Mouse (Mus musculus) limb, embryonic 14.5 days (tissue): ENCODE measurements around the gene Htr7. TPM values are rescaled to one million over a fixed set of nuclear protein-coding genes. Genes with fewer than 3 reads are reported as not detected.
A peak's percentile ranks its signal among the peaks of the same experiment; 100 is the strongest.

ENCODE experiments used
- ATAC-seq: fragments of 200-750 bp; cut with Nextera tagmentation; 2 replicates; pipeline ENCODE4 v1.8.0; 2017; ENCODE audit warnings: low read depth, moderate number of reproducible peaks, moderate TSS enrichment; ENCODE audit not compliant: low FRiP score
- DNase-seq: peaks from one replicate; pipeline ENCODE4 v3.0.0-alpha.2; 2015; ENCODE audit warnings: low spot score
- H3K27ac ChIP-seq: fragments of 300-500 bp; sonication (generic); replicated peaks from 2 replicates; pipeline ENCODE4 v1.5.1; 2014; ENCODE audit warnings: low read depth, mild to moderate bottlenecking, low read length, moderate library complexity, mixed read lengths
- H3K27me3 ChIP-seq: fragments of 300-500 bp; sonication (generic); 2 replicates; pipeline ENCODE4 v1.6.1; 2014; ENCODE audit warnings: low read length, mixed read lengths; ENCODE audit not compliant: control insufficient read depth, insufficient read depth
- H3K36me3 ChIP-seq: fragments of 300-500 bp; sonication (generic); 2 replicates; pipeline ENCODE4 v1.6.1; 2014; ENCODE audit warnings: mild to moderate bottlenecking, low read length, moderate library complexity, mixed read lengths; ENCODE audit not compliant: control insufficient read depth, insufficient read depth
- H3K4me1 ChIP-seq: fragments of 300-500 bp; sonication (generic); 2 replicates; pipeline ENCODE4 v1.6.1; 2014; ENCODE audit warnings: antibody characterized with exemption, low read length, mixed read lengths; ENCODE audit not compliant: control insufficient read depth, insufficient read depth
- H3K4me2 ChIP-seq: fragments of 300-500 bp; sonication (generic); replicated peaks from 2 replicates; pipeline ENCODE4 v1.6.1; 2014; ENCODE audit warnings: low read depth, mild to moderate bottlenecking, low read length, moderate library complexity; ENCODE audit not compliant: severe bottlenecking
- H3K4me3 ChIP-seq: fragments of 300-500 bp; sonication (generic); replicated peaks from 2 replicates; pipeline ENCODE4 v1.5.1; 2014; ENCODE audit warnings: low read length
- H3K9ac ChIP-seq: fragments of 300-500 bp; sonication (generic); 2 replicates; pipeline ENCODE4 v1.6.1; 2014; ENCODE audit warnings: mild to moderate bottlenecking, low read depth, low read length, moderate library complexity; ENCODE audit not compliant: severe bottlenecking
- H3K9me3 ChIP-seq: fragments of 300-500 bp; sonication (generic); 2 replicates; pipeline ENCODE4 v1.6.1; 2016; ENCODE audit warnings: low read length; ENCODE audit not compliant: control insufficient read depth
- POLR2A ChIP-seq: fragments of 200-500 bp; IDR thresholded peaks from 2 replicates; pipeline ENCODE4 v1.8.0; 2012; ENCODE audit warnings: inconsistent platforms, mild to moderate bottlenecking, moderate library complexity, borderline replicate concordance; ENCODE audit not compliant: insufficient read depth, insufficient read length; ENCODE audit errors: extremely low read depth
- WGBS: fragments of 180-500 bp; shearing (Covaris S2); extraction: QIAGEN DNeasy Blood & Tissue Kit; methylation state at CpG from one replicate; pipeline ENCODE4 v1.1.7; 2014; 5-methylcytosine and 5-hydroxymethylcytosine counted together
- polyA plus RNA-seq, 2 experiments: library from polyadenylated mRNA; depleted of rRNA in 1 of 2; stranded (reverse) in 1 of 2; unstranded in 1 of 2; fragments of >200 nt; fragmentation: Nextera tagmentation in 1 of 2; extraction: Ambion mirVana in 1 of 2; gene quantifications; 2 replicates each; pipeline versions ENCODE4 v1.2.1 to v1.2.3; 2012 to 2014

Gene Htr7
- polyA plus RNA-seq, 2 experiments: 0.34 to 0.53 TPM

- no peaks in the 10 kb centered on the region for H3K27me3 ChIP-seq
- H3K4me3 ChIP-seq: no peak overlapping the region
- H3K36me3 ChIP-seq: peaks cover 55% of the 10 kb centered on the region
- peak; percentile 56 for DNase-seq
- no peak overlapping the region for H3K27ac ChIP-seq
- TF ChIP-seq POLR2A: no peak
- ATAC-seq: no peak
- WGBS: 56% methylated on average over 5 of the region's 5 CpGs
- H3K9ac ChIP-seq: no peak overlapping the region
- H3K4me1 ChIP-seq: no peaks in the 10 kb centered on the region
- no peaks in the 10 kb centered on the region for H3K9me3 ChIP-seq
- no peak overlapping the region for H3K4me2 ChIP-seq
These were observed 33.5 kb upstream of the Htr7 start for GRCm38 (mm10) chr19:36090781-36091180.

- WGBS: 2% methylated on average over 34 of the region's 34 CpGs
These were observed 26.2 kb upstream of the Htr7 start, which contains the start of gene Rpp30 for GRCm38 (mm10) chr19:36083262-36084225. Gene Rpp30, plus strand, starts transcription at chr19:36083716.

GRCm38 (mm10) chr19:36082606-36083261, 25.4 kb upstream of the Htr7 start:
- peaks cover 6% of the 10 kb centered on the region; the same call in 1 of the 2 replicates for H3K4me1 ChIP-seq
- no peaks in the 10 kb centered on the region for H3K9me3 ChIP-seq
- 46% methylated on average over 7 of the region's 7 CpGs for WGBS
- peak; percentile 79 for ATAC-seq
- H3K27me3 ChIP-seq: no peaks in the 10 kb centered on the region
- peak; percentile 85 for DNase-seq
- H3K36me3 ChIP-seq: no peaks in the 10 kb centered on the region; the same call in 1 of the 2 replicates
- H3K4me2 ChIP-seq: peak overlapping the region; percentile 81
- TF ChIP-seq POLR2A: no peak
- H3K9ac ChIP-seq: peak overlapping the region; percentile 58
- H3K27ac ChIP-seq: peak overlapping the region; percentile 48; the same call in 1 of the 2 replicates
- H3K4me3 ChIP-seq: peak overlapping the region; percentile 77

More at GRCm38 (mm10) chr19:36083262-36084225, 26.2 kb upstream of the Htr7 start, which contains the start of gene Rpp30:
- H3K4me1 ChIP-seq: peaks cover 6% of the 10 kb centered on the region; the same call in 1 of the 2 replicates
- H3K9me3 ChIP-seq: no peaks in the 10 kb centered on the region
- DNase-seq: peak; percentile 91
- peak within 1 kb of the TSS; percentile 77 for H3K4me3 ChIP-seq
- no peaks in the 10 kb centered on the region for H3K27me3 ChIP-seq
- peak within 1 kb of the TSS; percentile 81 for H3K4me2 ChIP-seq
- ATAC-seq: peak; percentile 91
- H3K27ac ChIP-seq: peak within 1 kb of the TSS; percentile 48
- peaks cover 8% of the 10 kb centered on the region; the same call in 1 of the 2 replicates for H3K36me3 ChIP-seq
- peak within 1 kb of the TSS; percentile 84 for H3K9ac ChIP-seq
- TF ChIP-seq POLR2A: no peak

- no peaks in the 10 kb centered on the region for H3K9me3 ChIP-seq
- no peak overlapping the region for H3K27ac ChIP-seq
- DNase-seq: no peak
- H3K9ac ChIP-seq: no peak overlapping the region
- no peak for TF ChIP-seq POLR2A
- peaks cover 9% of the 10 kb centered on the region for H3K27me3 ChIP-seq
- ATAC-seq: no peak
- 72% methylated on average over 2 of the region's 2 CpGs for WGBS
- no peaks in the 10 kb centered on the region for H3K4me1 ChIP-seq
- no peak overlapping the region for H3K4me3 ChIP-seq
- no peaks in the 10 kb centered on the region for H3K36me3 ChIP-seq
- H3K4me2 ChIP-seq: no peak overlapping the region
These were observed 5.7 kb upstream of the Htr7 start for GRCm38 (mm10) chr19:36062801-36063529.
